Mouse (Mus musculus) intestine, embryonic 14.5 days (tissue): ENCODE measurements around the gene Ccdc190. TPM values are rescaled to one million over a fixed set of nuclear protein-coding genes. Genes with fewer than 3 reads are reported as not detected.
A peak's percentile ranks its signal among the peaks of the same experiment; 100 is the strongest.

Experiments used
- ATAC-seq: fragments of 200-750 bp; cut with Nextera tagmentation; replicated peaks from 2 replicates; pipeline ENCODE4 v1.8.0; 2017; ENCODE audit warnings: low read depth, moderate number of reproducible peaks, moderate TSS enrichment, moderate library complexity; ENCODE audit not compliant: low FRiP score, low TSS enrichment
- DNase-seq: peaks from one replicate; pipeline ENCODE4 v3.0.0-alpha.2; 2018; ENCODE audit warnings: low spot score
- H3K27ac ChIP-seq: fragments of 300-500 bp; sonication (generic); 2 replicates; pipeline ENCODE4 v1.5.1; 2014; ENCODE audit warnings: low read depth, mild to moderate bottlenecking, control low read depth
- H3K27me3 ChIP-seq: fragments of 300-500 bp; sonication (generic); replicated peaks from 2 replicates; pipeline ENCODE4 v1.6.1; 2014; ENCODE audit warnings: low read length, control low read depth; ENCODE audit not compliant: control insufficient read depth, insufficient read depth
- H3K36me3 ChIP-seq: fragments of 300-500 bp; sonication (generic); 2 replicates; pipeline ENCODE4 v1.6.1; 2014; ENCODE audit warnings: low read length, control low read depth; ENCODE audit not compliant: control insufficient read depth, insufficient read depth
- H3K4me1 ChIP-seq: fragments of 300-500 bp; sonication (generic); replicated peaks from 2 replicates; pipeline ENCODE4 v1.6.1; 2014; ENCODE audit warnings: low read length, control low read depth, mixed read lengths; ENCODE audit not compliant: control insufficient read depth, insufficient read depth
- H3K4me2 ChIP-seq: fragments of 300-500 bp; sonication (generic); 2 replicates; pipeline ENCODE4 v1.6.1; 2014; ENCODE audit warnings: low read length
- H3K4me3 ChIP-seq: fragments of 300-500 bp; sonication (generic); 2 replicates; pipeline ENCODE4 v1.5.1; 2014; ENCODE audit warnings: low read depth, low read length, control low read depth, mixed read lengths
- H3K9ac ChIP-seq: fragments of 300-500 bp; sonication (generic); 2 replicates; pipeline ENCODE4 v1.6.1; 2014; ENCODE audit warnings: mild to moderate bottlenecking, low read length
- H3K9me3 ChIP-seq: fragments of 300-500 bp; sonication (generic); 2 replicates; pipeline ENCODE4 v1.6.1; 2016; ENCODE audit warnings: low read length, control low read depth; ENCODE audit not compliant: control insufficient read depth
- WGBS: fragments of 180-500 bp; shearing (Covaris S2); extraction: QIAGEN DNeasy Blood & Tissue Kit; methylation state at CpG from one replicate; pipeline ENCODE4 v1.1.7; 2014; 5-methylcytosine and 5-hydroxymethylcytosine counted together
- polyA plus RNA-seq: library from polyadenylated mRNA; unstranded; fragments of >200 nt; fragmentation: Nextera tagmentation; extraction: Ambion mirVana; gene quantifications from 2 replicates; pipeline ENCODE4 v1.2.1, GENCODE M21; 2014

The Ccdc190 gene
- polyA plus RNA-seq, 1 experiment from 2014 or later = not detected

DNA sequence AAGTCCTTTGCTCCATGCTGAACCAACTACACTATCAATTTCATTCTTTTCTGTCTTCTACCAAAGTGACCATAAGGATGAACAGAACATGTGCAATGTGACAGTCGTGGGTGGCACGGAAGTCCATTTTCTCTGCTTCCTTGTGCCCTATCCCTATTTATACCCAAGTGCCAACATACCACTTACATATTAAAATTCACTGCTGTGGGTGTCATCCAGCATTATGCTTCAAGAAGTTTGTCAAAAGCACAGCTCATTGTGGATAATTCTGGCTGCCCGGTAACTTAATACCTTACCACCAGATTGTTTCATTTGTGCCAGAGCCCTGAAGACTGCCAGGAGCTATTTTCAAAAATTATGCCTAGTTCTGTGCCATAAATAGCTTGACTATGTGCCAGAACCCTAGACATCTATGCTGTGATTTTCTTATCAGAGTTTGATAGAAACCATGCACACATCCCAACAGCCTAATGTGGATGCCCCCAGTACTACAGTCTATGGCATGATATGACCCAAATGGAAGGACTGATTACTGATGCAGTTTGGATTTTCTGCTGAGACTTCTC lies 27.6 kb upstream of the Ccdc190 start:
- ATAC-seq (no peak), DNase-seq (no peak)
- H3K27ac ChIP-seq = no peak overlapping the region
- H3K27me3 ChIP-seq = no peaks in the 10 kb centered on the region
- H3K4me2 ChIP-seq = no peak overlapping the region
- H3K4me3 ChIP-seq = no peak overlapping the region
- H3K36me3 ChIP-seq = no peaks in the 10 kb centered on the region
- H3K4me1 ChIP-seq = no peaks in the 10 kb centered on the region
- WGBS = 87% methylated on average over 3 of the region's 3 CpGs
- no peak overlapping the region for H3K9ac ChIP-seq
- H3K9me3 ChIP-seq = no peaks in the 10 kb centered on the region

GRCm38 (mm10) chr1:169909163-169909562 lies 19.3 kb upstream of the Ccdc190 start:
- no peaks in the 10 kb centered on the region for H3K4me1 ChIP-seq
- no peaks in the 10 kb centered on the region for H3K36me3 ChIP-seq
- H3K4me3 ChIP-seq = no peak overlapping the region
- no peak overlapping the region for H3K9ac ChIP-seq
- no peaks in the 10 kb centered on the region for H3K9me3 ChIP-seq
- DNase-seq (peak; percentile 50), ATAC-seq (peak; percentile 56; the same call in 1 of the 2 replicates)
- H3K4me2 ChIP-seq = no peak overlapping the region
- H3K27ac ChIP-seq = no peak overlapping the region
- no peaks in the 10 kb centered on the region for H3K27me3 ChIP-seq
- WGBS = 63% methylated on average over 5 of the region's 5 CpGs

- Histone ChIP-seq H3K4me2 (no peak overlapping the region), H3K27ac (no peak overlapping the region), H3K9me3 (no peaks in the 10 kb centered on the region), H3K27me3 (no peaks in the 10 kb centered on the region), H3K4me1 (no peaks in the 10 kb centered on the region), H3K4me3 (no peak overlapping the region), H3K9ac (no peak overlapping the region), H3K36me3 (no peaks in the 10 kb centered on the region)
- ATAC-seq = 0 out of 2 replicates have a peak, but pooled peaks have one; percentile 30
- 90% methylated on average over 6 of the region's 6 CpGs for WGBS
- DNase-seq = no peak
Measured at GRCm38 (mm10) chr1:169909659-169910058, 18.8 kb upstream of the Ccdc190 start.

- peak; percentile 29 for DNase-seq
- ATAC-seq = no peak
- 85% methylated on average over 7 of the region's 7 CpGs for WGBS
Measured at GRCm38 (mm10) chr1:169910751-169911150, 17.7 kb upstream of the Ccdc190 start.

GRCm38 (mm10) chr1:169911526-169911925 lies 16.9 kb upstream of the Ccdc190 start:
- H3K4me3 ChIP-seq = no peak overlapping the region
- DNase-seq (no peak), ATAC-seq (no peak)
- H3K4me2 ChIP-seq = no peak overlapping the region
- WGBS = 78% methylated on average over 6 of the region's 6 CpGs
- H3K9ac ChIP-seq = no peak overlapping the region
- H3K27ac ChIP-seq = no peak overlapping the region
- no peaks in the 10 kb centered on the region for H3K27me3 ChIP-seq
- no peaks in the 10 kb centered on the region for H3K9me3 ChIP-seq
- peaks cover 4% of the 10 kb centered on the region; the same call in 1 of the 2 replicates for H3K4me1 ChIP-seq
- H3K36me3 ChIP-seq = no peaks in the 10 kb centered on the region

More at GRCm38 (mm10) chr1:169910751-169911150, 17.7 kb upstream of the Ccdc190 start:
- Histone ChIP-seq H3K4me1 (no peaks in the 10 kb centered on the region), H3K36me3 (no peaks in the 10 kb centered on the region), H3K9me3 (no peaks in the 10 kb centered on the region), H3K27ac (no peak overlapping the region), H3K4me3 (no peak overlapping the region), H3K27me3 (no peaks in the 10 kb centered on the region), H3K9ac (no peak overlapping the region), H3K4me2 (no peak overlapping the region)

- peak overlapping the region; percentile 60 for H3K27ac ChIP-seq
- ATAC-seq = peak; percentile 32; the same call in 1 of the 2 replicates
Measured at GRCm38 (mm10) chr1:169916659-169917058, 11.8 kb upstream of the Ccdc190 start.

GRCm38 (mm10) chr1:169917115-169917796 lies 11.2 kb upstream of the Ccdc190 start:
- no peaks in the 10 kb centered on the region for H3K36me3 ChIP-seq
- DNase-seq (peak; percentile 54), ATAC-seq (peak; percentile 59)
- no peak overlapping the region for H3K9ac ChIP-seq
- H3K4me3 ChIP-seq = no peak overlapping the region
- H3K27ac ChIP-seq = peak overlapping the region; percentile 60
- H3K4me2 ChIP-seq = no peak overlapping the region
- H3K27me3 ChIP-seq = no peaks in the 10 kb centered on the region
- no peaks in the 10 kb centered on the region for H3K9me3 ChIP-seq
- WGBS = 42% methylated on average over 9 of the region's 9 CpGs
- peaks cover 11% of the 10 kb centered on the region; the same call in 1 of the 2 replicates for H3K4me1 ChIP-seq

More at GRCm38 (mm10) chr1:169916659-169917058, 11.8 kb upstream of the Ccdc190 start:
- Histone ChIP-seq H3K4me2 (no peak overlapping the region), H3K27me3 (no peaks in the 10 kb centered on the region), H3K9ac (no peak overlapping the region), H3K36me3 (no peaks in the 10 kb centered on the region), H3K4me3 (no peak overlapping the region), H3K9me3 (no peaks in the 10 kb centered on the region), H3K4me1 (peaks cover 11% of the 10 kb centered on the region; the same call in 1 of the 2 replicates)
- 20% methylated on average over 7 of the region's 7 CpGs for WGBS
- DNase-seq = peak; percentile 70

- Histone ChIP-seq H3K36me3 (no peaks in the 10 kb centered on the region), H3K4me1 (peaks cover 11% of the 10 kb centered on the region; the same call in 1 of the 2 replicates), H3K27me3 (no peaks in the 10 kb centered on the region), H3K27ac (peak overlapping the region; percentile 60), H3K4me3 (no peak overlapping the region), H3K9ac (no peak overlapping the region), H3K9me3 (no peaks in the 10 kb centered on the region), H3K4me2 (no peak overlapping the region)
- DNase-seq (peak; percentile 74), ATAC-seq (peak; percentile 63; the same call in 1 of the 2 replicates)
- 33% methylated on average over 4 of the region's 4 CpGs for WGBS
Measured at GRCm38 (mm10) chr1:169917998-169918397, 10.4 kb upstream of the Ccdc190 start.
